Mouse (Mus musculus) forelimb bud, embryonic 11.5 days (tissue): Measurements from ENCODE around the gene Tfap2d.
A peak's percentile ranks its signal among the peaks of the same experiment; 100 is the strongest.

Source experiments
- DNase-seq: peaks from one replicate; pipeline ENCODE4 v3.0.0-alpha.2; 2012; ENCODE audit warnings: low read depth, low spot score

Tfap2d gene

DNA sequence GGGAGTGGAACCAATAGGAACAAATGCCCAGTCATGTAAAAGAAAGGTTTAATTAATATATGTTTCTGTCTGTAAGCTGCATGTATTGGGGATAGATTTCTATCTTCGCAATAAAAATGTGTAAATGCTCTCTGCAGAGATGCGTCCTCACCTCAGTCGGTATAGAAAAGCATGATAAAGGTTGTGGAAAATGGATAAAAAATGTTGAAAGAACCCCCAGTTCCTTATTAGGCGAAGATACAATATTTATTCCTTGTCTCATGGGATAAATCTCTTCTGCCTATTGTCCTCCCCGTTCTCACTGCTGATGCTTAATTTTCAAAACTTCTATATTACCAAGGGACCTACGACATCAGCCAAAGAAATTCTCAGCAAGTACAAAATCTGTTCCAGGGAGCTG, at the start of gene Tfap2d:
Tfap2d (plus strand) TSS at position 392 of the 400 bp plus-strand sequence.
- no peak for DNase-seq

DNA sequence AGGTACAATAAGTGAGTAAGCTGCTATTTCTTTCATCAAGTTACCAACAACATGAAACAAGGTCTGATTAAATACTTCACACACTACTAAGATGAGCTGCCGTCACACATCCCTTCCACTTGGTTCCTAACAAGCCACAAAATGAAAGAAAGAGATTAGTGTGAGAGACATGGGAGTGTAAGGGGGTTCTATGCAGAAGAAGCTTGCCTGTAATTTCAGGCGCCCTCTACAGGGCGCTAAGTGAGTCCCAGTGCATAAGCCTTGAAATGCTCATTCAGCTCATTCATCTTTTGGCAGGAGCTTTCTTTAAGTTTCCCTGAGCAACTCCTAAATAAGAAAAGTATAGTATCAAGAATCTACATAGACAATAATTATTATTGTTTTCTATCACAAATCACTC, 46.5 kb upstream of the Tfap2d start:
- DNase-seq = no peak

DNA sequence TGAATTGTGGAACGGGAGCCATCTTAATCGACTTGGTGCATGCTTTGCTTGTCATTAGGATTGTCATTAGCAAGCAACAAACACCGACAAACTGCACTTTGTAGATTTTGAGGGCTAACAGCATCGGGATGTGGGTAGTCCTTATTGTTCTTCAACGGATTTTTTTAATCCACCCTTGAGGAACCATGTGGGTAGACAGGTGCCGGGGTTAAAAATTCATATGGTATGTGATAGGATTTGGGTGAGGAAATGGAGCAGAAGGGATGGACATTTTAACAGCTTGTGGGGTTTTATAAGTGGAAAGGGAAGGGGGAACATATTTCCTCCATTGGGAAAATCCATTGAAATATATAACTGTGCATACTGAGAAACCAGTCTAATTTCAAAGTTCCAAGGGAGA, 46.0 kb upstream of the Tfap2d start:
- no peak for DNase-seq

DNA sequence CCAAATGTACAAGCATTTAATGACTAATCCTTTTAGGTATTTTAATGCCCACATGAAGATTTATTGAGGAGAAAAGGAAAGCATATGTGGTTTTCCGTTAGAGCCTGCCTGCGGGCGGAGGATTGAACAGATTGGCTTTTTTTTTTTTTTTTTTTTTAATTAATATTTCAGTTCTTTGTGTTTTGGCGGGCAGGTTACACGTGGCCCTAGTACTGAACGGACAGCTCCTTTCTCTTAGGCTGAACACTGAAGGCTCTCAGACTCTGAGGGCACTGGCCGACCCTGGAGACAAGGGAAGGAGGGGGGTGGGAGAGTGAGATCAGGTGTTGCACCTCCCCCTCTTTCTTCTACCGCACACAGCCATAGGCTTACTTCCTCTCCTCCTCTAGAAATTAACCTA, 14.7 kb upstream of the Tfap2d start:
- peak; percentile 52 for DNase-seq

DNA sequence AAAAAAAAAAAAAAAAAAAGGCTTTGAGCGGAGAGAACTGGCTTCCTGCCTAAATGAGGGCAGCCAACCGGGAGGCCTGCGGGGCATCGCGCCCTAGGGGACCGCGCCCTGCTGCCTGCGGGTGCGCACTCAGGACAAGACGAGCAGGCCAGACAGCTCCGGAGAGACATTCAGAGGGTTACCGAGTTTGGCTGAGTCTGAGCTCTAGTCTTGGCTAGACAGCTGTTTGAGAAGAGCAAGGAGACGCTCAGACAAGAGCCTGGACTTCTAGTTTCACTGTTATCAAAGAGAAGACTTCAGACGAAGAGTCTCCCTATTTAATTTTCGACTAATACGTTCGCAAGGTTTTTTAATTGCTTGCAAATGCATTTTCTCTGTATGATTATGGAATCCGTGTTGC, 5.9 kb upstream of the Tfap2d start:
- no peak for DNase-seq

DNA sequence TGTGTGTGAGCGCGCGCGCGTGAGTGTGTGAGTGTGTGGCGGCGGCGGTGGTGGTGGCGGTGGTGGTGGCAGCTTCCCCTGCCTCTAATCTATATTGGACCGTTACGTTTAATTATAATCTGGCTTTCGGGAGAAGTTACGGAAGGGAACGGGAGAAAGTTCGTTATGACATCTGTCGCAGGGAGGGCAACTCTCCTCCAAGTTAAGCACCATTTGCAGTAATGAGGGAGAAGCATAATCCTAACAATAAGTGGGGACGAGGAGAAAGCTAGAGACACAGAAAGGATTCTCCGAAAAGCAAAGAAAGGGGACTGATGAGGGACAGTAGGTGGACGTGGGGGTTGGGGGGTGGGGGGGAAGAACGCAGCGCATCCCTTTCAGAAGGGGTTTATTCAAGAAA, 494 bp downstream of the Tfap2d start:
- DNase-seq = no peak

DNA sequence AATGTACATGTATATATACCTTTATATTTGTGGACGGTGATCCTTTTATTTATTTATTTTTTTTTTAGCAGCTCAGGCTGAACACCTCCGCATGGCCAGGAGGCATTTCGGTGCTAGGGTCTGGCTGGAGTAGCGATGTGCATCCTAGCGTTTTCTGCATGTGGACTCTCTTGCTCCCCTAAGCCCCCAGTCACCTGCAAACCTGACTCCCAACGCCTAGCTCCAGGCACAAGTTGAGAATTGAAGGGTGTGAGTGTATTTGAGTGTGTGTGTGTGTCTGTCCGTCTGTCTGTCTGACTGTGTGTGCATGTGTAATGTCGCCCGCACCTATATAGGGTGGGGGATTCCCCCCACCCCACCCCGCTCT, 937 bp downstream of the Tfap2d start:
- DNase-seq = no peak

DNA sequence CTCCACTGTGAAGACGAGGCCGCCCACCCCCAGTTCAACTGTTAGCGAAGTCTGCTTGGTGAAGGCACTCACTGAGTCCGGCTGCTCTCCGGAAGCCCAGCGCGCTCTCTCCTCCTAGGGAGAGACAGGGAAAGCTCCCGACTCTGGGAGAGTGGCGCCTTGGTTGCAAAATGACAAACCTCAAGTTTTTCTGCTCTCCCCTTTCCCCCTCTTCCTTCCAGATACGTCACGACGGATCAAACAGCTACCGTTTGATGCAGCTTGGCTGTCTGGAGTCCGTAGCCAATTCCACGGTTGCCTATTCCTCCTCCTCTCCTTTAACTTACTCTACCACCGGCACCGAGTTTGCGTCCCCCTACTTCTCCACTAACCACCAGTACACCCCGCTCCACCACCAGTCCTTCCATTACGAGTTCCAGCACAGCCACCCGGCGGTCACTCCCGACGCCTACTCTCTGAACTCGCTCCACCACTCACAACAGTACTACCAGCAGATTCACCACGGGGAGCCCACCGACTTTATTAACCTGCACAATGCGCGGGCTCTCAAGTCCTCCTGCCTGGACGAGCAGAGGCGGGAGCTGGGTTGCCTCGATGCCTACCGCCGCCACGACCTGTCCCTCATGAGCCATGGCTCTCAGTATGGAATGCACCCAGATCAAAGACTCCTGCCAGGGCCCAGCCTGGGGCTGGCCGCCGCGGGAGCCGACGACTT, 1.5 kb downstream of the Tfap2d start:
- DNase-seq = no peak

DNA sequence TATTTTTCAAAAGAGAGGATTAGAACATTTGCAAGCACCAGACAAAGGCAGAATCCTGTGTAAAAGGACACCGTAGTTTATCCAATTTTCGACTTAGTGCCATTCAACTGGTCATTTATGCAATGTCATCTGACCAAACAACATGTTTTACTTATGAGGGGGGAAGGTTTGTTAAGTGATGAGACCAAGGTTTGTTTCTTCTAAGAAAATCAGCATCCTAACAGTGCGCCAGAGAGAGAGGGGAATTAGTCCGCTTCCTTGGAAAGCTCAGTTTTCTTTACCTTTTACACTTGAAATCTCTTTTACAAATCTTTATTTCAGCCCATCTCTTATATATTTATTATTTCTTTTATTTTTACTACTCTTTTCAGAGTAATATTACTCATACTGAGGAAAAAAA, 3.6 kb downstream of the Tfap2d start:
- DNase-seq = no peak

DNA sequence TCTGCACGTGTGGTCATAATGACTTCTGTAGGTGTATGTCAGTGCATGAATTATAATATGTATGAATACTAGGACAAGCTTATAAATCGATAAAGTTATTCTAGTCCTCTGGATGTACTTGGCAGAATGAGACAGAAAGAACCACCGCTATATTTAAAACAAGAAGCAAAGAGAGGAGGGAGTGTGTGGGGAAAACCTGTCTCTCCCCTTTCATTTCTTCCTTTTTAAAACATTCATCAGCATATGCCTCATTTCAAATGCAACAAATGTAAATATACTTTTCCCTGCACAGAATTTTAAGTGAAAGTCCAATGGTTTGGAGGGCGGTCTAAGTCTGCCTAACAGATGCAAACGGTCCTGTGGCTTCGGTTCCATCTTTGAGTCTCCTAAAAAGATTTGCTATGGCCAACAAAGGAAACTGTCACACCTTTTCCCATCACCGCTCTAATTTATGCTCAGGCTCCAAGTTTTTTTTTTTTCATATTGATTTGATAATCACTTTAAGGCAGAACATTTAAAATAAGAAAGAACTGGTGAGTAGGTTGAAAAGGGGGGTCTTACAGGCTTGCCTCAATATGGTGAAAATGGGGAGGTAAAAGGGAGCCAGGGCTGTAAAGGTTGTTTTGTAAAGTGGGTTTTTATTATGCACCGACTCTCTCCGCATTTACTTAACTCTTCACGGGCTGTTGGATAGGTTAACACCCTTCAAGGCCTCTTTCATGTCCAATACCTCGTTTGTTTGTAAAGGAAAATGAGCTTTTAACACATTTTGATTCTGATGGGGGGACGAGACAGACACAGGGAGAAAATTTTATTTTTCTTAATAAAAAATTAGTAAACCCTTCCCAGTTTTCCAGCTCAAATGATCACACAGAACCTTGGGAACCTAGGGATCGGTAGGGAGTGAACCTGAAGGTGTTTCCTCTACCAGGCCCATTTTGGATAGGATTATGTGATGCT, 4.3 kb downstream of the Tfap2d start:
- no peak for DNase-seq

DNA sequence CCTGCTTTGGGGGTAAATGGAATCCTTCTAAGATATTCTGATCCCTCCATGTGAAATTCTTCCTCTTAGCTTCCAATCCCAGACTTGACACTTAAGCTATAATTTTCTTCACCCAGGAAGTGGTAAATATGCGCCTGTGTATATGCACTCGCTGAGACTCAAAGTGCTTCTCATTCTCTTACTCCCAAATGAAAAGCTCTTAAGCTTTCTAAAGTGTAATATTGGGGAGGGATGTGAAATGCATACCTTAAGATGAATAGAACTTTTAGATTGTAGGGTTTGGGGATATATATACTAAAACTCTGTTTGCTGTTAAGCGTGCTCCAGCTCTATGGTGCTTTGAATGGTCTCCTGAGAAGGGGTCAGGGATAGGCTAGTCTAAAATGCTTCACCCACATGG, 5.0 kb downstream of the Tfap2d start:
- DNase-seq = no peak

DNA sequence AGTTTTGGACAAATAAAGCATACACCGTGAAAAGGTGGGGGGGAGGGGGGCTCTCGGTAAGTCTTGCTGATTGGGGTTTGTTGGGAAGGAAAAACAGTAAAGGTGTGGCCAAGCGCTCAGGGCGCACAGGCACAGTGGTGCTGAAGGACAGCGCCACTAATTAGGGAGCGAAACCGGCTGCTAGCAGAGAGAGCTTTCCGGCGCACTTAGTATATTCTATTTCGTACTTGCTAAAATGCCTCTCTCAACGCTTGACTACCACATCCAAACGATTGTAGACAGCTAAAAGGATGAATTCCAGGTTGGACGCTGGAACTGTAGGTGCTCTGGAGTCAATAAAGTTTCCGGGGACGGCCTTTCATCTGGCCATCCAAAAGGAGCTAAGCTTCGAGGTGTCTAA, 6.9 kb downstream of the Tfap2d start:
- DNase-seq = peak; percentile 79

DNA sequence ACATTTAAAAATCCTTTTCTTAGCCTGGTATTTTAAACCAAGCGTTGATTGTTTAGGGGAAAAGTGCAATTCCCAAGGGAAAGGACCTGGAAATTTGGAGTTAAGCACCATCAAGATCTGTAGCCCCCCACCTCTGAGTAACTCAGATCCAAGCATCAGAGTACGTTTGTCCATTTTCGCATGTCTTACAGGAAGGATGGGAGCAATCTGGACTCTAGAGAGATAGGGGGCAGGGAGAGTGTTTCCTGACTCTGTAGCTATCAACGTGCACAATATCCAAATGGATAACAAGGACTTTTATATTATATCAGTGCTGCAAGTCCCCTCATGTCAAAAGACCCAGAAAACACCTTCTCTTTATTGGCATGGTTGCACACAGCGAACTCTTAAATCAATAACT, 7.4 kb downstream of the Tfap2d start:
- no peak for DNase-seq

DNA sequence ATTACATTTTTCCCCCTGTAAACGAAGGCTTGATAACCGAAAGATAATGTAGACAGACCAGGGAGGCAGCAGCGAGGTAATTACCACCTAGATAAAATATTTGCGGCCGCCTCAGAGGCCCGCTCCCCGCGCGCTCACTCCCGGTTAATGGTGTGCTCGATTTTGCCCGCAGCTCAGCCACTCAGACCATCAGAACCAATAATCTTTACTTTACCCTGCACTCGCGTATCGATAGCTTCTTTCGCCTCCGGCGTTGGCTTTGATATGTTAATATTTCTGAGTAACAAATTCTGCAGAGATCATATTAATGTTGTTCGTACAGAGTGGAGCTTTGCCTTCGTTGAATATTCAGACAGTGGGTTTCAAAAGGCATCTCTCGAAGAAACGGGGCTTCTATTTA, 8.2 kb downstream of the Tfap2d start:
- DNase-seq = no peak

DNA sequence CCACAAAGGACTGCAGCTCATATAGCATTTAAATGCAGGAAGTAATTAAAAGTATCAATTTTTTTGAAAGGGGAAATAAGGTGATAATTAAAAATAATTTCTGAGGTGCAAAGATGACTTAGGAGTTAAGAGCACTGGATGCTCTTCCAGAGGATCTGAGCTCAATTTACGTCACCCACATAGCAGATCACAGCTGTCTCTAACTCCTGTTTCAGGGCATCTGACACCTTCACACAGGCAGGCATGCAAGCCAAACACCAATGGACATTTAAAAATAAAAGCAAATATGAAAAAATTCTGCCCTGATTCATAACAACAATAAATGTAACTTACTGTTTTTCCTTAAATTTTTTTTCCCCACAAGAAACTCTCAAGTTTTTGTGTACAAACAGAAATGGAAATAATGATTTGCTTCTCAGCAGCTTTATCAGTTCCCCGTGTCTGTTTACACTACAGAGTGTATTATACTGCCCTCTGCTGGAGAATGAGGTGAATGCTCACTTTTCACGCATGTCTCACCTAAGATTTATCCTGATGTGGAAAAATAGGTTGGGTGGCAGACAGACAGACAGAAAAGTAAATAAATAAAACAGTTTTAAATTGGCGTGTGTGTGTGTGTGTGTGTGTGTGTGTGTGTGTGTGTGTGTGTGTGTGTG, 76.0 kb downstream of the Tfap2d start:
- DNase-seq = peak; percentile 52

DNA sequence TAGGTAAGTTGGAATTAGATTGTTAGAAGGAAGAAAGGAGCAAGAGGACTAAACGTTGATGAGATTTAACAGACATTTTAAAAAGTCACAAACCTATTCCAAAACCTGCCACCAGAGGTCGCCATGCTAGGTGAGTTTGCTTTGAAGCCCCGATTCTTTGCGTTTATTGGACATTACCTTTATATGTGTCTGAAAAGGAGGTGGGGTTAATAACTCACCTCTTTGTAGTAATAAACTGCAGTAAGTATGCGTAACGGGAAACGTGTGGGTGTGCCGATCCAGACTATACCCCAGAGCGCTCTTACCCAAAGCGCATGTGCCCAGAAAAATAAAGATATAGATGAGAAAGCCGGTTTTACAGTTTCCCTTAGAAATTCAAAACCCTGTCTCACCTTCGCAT, 102.8 kb downstream of the Tfap2d start:
- peak; percentile 75 for DNase-seq

DNA sequence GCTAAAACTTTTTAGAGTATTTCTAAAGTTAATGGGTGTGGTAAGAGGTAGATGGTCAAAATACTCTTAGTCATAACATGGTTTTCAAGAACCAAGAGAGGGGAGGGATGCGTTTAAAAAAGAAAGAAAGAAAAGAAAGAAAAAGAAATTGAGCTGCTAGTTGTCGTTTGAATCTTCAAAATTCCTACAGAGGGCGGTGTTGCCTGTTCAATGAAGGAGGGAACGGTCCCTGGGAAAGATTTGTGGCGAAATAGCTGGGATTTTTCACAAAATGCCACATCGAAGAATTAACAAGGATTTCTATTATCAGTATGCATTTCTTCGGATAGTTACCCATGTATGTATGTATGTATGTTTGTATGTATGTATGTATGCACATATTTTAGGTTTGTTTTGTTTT, 103.4 kb downstream of the Tfap2d start:
- DNase-seq = no peak

DNA sequence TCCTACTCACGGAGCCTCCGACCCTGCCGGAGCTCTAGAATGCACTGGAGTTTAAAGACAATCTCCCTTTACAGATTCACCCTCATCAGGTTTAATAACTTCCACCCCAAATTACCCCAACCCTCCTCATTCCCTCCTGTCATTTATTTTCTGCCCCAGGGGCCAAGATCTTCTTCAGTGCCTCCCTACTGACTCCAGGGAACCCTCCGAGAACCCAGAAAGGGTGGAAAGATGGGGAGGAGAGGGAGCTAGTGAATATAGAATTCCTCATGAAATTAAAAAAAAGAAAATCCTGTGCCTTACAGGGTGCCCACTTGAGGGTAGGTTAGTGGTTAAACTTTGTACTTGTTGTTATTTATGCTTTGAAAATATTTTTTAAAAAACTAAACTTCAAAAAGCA, 104.8 kb downstream of the Tfap2d start:
- DNase-seq = no peak

DNA sequence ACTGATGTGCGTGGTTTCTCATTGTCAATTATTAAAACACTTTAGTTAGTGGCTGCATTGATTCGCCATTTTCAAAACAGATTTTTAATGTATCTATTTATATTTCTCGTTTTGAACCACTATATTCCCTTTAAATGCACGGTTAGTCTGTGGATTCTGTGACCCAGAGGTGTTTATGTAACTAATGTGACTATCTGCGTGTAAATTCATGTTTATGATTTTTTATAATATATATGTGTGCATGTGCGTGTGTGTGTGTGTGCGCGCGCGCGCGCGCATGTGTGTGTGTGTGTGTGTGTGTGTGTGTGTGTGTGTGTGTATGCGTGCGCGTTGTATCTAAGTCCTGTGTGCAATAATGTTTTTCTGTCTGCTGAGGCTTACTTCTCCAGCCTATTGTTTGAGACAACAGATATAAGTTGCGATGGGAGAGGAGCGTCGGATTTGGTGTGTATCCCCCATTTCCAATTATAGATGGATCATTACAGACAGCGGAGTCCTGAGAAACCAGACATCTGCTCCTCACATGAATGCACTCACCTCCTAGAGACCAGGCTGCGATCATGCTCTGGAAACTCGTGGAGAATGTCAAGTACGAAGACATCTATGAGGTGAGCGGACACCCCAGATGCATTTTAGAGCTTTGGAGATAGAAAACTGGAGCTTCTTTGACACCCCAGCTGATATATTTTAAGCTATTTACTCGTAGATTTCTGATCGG, 106.0 kb downstream of the Tfap2d start, which contains the start of gene Tfap2b:
Tfap2b (plus strand) TSS at position 274 of the 718 bp plus-strand sequence.
- DNase-seq = no peak

DNA sequence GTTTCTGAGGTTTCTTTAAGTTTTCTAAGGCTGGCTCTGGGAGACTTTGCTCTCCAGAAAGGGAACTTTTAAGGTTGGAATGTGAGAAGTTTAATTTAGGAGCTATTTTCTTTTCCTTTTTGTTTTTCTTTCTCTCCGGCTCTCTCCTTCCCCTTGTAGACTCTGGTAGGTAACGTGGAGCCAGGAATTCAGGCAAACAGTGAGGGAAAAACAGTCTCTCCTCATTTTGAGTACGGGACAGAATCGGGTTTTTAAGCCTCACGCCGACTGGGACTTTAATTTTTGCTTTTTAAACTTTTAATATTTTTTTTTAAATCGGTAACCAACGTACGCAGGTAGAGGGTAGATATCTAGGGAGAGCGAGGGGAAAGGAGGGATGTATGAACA, 106.5 kb downstream of the Tfap2d start:
- DNase-seq = no peak

DNA sequence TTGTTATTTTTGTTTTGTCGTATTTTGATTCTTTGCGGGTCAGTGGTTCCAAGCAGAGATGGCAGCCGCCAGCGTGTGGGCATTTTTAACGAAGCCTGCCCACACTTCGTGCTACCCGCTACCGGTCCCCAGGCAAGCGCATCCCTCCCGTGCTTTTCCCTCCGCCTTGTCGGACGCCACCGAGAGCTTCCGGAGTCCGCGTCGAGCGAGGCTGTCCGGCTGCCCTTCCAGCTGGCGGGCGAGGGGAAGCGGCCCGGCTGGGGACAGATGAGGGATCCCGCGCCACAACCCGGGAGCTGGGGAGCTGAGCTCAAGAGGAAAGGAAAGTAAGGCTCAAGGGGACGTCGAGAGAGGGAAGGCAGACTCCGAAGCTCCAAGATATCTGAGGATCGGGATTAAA, 107.0 kb downstream of the Tfap2d start:
- no peak for DNase-seq
